Mouse (Mus musculus): ENCODE measurements around the gene Pias1.

DNA sequence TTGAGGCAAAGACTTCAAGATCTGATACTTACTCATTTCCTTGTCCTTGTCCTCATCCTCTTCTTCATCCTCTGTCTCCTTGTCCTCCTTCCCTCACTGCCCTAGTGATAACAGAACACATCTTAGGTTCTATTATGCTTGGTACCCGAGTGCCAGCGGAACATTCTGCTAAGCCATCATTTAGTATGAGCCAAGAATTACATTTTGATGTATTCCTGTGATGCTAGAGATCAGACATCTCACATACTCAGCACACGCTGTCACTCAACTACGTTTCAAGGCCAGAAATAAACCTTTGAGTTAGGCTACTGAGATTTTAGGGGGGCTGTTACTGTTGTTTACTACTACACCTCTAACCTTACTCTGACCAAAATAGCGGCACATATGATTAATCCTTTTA, at the start of gene Pias1:
- TF ChIP-seq CTCF (IDR thresholded peaks at IDR 0.05; ENCODE audit: low read depth, low read length) (no peak), POLR2A (IDR thresholded peaks at IDR 0.05; ENCODE audit: borderline replicate concordance, low read depth, low read length) (no peak)

Data from bone marrow macrophage, adult 2 months (primary cell).